Mouse (Mus musculus): ENCODE results near the gene Mypn.
A peak's percentile ranks its signal among the peaks of the same experiment; 100 is the strongest.

Mypn gene

DNA sequence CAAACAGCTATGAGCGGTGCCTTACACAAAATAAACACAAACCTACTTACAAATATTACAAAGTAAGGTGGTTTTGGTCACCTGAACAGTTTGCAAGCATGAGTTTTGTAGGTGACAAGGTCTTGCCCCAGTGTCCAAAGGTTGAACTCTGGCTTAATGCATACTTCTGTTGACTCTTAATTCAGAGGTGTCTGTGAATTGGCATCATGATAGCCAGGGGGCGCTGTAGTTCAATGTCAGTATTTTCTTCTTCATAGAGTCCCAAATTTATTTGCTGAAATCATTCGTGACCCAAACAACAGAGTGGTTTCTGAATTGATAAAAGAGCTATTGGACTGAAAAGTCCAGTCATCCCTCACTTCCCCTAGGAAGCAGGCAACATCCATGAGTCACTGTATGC, 50.2 kb downstream of the Mypn start:
- DNase-seq: peak; percentile 84 to 89

DNA sequence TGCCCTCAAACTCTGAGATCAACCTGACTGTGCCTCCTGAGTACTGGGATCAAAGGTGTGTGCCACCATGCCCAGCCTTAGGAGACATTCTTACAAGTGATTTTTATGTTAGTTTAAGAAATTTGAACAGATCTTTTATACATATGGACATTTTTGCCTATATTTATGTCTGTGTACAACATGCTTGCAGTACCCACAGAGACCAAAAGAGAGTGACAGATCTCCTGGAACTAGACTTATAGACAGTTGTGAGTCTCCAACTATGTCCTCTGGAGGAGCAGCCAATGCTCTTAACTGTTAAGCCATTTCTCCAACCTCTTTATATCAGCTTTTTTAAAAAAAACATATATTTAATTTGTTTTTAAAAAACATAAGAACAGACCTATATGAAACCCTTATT, 51.4 kb downstream of the Mypn start:
- no peak for DNase-seq

DNA sequence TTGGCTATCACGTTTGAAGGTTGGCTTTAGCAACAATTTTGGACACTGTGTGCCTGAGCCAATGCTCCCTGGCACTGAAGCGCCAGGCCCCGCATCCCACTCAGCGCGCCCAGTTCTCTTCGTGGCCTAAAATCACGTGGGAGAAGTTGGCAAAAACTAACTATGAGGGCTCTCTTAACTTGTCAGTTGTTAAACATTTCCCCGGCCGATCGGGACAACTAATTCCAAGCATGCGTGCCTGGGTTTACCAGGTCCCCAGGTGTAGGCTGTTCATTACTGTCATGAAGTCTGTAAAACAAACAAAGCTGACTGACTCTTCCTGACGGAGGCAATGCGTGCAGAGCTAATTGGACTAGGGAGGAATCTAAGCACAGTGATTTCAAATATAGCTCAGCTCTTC, 61.1 kb downstream of the Mypn start:
- DNase-seq: no peak

DNA sequence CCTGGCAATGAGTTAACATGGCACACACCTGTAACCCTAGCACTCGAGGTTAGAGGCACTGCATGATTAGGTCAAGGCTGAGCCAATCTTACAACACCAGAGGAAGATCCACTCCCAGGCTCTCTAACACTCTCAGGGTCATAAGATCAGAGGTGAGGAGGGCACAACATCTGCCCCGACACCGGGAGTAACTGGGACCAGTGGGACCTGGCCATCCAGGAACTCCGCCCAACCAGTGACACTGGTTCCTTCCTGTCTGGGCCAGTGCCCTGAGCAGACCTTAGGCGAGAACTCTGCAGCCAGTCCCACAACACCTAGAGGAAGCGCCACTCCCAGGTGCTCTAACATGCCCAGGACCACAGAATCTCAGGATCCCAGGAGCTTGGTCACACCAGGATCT, 67.3 kb downstream of the Mypn start:
- no peak for DNase-seq

DNA sequence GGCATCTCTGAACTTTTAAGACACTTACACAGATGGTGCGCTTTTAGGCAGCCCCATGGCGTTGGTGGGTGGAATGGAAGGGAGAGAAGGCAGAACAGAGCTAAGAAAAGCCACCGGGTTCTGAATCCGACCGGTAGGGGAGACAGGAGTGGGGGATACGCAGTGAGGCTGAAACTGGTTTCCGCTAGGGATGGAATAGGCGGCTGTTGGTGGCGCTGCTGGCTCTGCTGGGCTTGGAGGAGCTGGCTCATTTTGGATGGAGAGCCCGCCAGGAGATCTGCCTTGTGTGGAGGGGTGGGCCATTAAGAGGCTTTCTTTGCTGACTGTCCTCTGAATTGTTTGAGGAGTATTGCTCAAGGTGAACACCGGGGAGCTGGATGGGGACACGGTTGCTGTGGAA, 68.1 kb downstream of the Mypn start:
- no peak for DNase-seq

DNA sequence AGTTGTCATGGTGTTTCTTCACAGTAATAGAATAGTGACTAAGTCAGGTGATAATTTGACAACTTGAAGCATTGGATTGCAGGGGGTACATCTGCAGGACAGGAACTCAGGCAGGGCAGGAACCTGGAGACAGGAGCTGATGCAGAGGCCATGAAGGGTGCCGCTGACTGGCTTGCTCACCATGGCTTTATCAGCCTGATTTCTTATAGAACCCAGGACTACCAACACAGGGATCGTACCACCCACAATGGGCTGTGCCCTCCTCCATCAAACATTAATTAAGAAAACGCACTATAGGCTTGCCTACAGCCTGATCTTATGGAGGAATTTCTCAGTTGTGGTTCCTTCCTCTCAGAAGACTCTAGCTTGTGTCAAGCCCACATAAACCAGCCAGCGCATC, 70.4 kb downstream of the Mypn start:
- DNase-seq: no peak

DNA sequence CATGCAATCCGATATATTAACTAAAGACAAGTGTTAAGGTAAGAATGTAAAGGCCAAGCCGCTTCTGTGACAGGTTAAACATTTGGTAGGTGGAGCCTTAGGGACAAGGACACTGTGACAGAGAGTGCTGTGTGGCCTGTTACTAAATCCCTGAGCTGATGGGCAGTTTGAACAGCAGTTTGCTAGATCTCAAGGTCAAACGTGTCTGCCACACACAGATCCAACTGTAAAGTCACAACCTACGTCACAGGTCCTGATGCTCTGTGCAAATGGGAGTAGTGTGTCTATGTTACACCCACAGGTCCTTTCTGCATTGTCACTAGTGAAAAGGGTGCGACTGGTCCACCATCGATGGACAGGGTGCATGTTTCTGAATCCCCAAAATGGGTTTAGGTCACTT, 71.4 kb downstream of the Mypn start:
- no peak for DNase-seq

DNA sequence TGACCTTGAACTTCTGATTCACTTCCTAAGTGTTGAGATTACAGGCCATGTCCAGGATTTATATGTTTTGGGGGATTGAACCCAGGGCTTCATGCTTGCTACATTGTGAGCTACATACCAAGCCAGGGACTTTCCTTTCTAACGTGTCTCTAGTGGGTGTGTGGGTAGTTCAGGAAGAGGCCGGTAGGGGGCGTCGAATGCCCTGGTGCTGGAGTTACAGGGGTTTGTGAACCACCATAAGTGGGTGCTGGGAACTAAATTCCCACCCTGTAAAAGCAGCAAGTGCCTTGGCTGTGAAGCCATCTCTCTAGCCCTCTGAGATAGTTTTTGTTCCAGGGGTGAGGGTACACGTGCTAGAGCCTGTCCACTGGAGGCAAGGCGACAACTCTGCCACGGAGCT, 73.3 kb downstream of the Mypn start:
- no peak for DNase-seq

DNA sequence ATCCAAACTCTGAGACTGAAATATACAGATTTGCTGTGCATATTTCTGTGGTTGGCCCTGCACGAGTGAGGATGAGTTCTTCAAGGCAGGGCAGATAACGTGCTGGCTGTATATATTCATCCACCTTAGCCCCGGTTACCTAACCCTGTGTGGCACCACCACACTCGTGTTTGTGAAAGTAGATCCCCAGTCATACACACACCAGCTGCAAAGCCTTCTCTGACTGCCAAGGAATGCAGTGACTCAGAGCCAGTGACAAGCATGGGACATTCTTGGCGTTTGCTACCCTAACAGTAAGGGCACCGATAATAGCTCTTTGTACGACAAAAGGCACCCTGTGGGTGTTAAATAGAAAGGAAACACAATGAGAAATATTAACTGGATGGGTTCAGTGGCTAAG, 75.5 kb downstream of the Mypn start:
- no peak for DNase-seq

DNA sequence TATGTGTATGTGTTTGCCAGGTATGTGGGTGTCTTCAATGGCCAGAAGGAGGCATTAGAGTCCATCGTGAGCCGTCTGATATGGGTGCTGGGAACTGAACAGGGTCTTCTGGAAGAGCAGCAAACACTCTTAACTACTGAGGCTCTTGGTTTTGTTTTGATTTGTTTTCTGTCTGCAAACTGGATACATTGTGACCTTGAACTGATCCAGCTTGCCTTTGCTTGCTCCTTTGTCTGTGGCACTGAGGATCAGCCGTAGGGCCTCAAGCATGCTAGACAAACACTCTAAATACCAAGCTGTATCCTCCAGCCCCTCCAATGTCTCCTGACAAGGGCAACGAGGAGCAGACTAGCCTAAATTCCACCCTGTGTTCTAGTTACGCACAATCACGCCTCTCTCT, 76.6 kb downstream of the Mypn start:
- no peak for DNase-seq

DNA sequence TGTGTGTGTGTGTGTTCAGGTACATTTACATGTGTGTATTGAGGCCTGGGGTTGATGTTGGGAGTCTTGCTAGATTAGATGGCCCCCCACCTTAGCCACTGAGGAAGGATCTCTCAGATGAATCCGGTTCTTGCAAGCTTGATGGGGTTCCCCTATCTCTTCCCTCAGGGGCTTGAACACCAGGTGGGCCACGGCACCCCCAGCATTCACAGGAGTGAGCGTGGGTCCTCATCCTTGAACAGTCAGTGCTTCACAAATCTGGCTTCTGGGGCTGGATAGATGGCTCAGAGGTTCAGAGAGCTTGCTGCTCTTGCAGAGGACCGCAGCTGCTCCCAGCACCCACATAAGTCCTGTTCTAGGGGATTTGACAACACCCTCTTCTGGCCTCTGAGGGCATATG, 77.6 kb downstream of the Mypn start:
- no peak for DNase-seq

DNA sequence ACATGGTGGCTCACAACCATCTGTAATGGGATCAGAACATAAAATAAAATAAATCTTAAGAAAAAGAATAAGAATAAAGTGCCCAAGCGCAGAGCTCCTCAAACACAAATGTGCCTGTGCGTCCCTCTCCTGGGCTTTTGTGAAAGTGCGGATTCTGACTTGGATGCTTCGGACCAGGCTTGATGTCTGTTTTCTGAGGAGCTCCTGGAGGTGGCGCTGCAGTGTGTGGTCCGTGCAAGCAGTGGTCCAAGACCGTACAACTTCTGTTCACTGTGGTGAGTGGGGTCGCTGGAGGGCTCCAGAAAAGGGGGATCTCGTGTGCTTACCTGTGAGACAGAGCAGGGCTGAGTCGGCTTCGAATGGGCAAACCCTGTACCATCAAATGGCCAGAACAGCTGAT, 78.4 kb downstream of the Mypn start:
- DNase-seq: peak in 1 of 2 experiments; percentile 33

DNA sequence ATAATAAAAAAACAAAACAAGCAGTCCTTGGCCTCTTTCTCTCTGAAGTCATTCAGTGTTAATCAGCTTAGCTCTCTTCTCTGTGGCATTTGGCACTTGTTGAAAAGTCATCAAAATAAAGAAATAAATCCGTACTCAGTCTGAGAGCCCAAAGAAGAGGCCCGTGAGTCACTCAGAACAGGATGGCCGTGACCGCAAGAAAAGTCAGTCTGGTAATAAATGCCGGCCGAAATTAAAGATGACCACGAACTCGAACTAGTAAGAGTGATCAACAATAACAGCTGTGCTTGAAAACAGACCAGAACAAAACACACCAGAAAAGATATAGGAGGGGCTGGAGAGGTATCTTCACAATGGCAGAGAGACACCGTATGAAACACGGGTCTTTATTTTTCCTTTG, 79.7 kb downstream of the Mypn start:
- no peak for DNase-seq

DNA sequence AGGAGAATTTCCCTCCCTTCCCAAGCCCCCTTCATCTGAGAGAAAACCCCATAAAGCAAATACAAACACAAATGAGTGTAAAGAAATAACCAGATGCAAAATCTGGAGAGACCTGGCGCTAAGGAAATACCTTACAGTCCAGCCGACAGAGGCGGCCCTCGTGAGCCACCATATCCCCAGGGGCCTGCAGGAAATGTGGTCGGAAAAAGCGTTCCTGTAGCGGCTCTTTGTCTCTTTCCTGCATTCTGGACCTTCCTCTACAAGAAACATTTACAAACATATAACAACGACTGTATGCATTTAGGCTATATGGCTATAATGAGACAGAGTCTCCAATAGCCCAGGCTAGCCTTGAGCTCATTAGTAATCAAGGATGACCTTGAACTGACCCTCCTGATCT, 80.6 kb downstream of the Mypn start:
- no peak for DNase-seq

DNA sequence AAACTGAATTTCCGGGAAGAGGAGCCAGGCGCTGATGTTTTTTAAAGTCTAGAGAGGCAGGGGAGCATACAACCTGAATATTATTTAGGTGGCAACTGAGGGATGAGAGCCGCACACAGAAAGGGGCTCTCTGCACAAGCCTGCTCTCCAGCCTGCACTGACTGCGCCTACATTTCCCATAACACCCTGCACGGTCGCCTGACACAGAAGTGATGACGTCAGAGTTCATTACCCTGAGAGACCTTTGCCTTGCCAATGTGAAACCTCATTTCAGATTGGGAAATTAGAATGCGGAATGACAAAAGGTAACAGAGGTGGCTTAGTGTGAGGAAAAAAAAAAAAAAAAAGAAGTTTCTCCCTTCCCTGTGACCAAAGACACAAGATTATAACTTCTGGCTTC, 81.2 kb downstream of the Mypn start:
- DNase-seq: peak; percentile 55 to 59

DNA sequence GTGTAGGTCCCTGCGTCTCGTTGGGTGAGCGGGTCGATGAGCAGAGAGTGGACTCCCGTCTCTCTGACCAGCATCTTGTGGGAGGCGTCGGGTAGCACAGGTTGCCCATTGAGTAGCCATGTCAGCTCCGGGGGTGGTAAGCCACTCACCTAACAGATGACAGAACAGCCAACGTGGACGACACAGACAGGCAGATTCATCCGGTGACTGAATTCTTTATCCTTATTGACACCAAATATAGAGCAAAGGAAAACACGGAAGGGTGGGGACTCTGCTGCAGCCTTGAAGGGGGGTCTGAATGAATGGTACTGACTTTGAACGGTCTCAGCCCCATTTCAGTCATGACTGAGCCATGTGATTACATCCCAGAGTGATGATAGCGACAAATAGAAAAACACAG, 81.8 kb downstream of the Mypn start:
- no peak for DNase-seq

DNA sequence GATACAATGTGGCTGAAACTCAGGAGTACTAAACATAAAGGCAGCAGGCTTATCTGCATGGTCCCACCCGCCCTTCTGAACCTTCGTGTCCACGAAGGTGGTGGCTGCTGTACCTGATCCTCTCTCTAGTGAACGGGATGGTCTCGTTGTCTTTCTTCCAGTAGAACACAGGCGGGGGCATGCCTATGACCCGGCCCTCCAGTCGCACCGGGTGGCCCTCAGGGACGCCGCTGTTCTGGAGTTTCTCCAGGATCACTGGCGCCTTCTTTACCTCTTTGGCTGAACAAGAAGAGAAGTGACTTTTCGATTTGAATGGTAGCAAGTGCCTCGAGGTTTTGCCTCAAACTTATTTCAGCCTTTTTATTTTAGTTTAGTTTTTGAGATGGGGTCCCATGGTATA, 83.8 kb downstream of the Mypn start:
- no peak for DNase-seq

DNA sequence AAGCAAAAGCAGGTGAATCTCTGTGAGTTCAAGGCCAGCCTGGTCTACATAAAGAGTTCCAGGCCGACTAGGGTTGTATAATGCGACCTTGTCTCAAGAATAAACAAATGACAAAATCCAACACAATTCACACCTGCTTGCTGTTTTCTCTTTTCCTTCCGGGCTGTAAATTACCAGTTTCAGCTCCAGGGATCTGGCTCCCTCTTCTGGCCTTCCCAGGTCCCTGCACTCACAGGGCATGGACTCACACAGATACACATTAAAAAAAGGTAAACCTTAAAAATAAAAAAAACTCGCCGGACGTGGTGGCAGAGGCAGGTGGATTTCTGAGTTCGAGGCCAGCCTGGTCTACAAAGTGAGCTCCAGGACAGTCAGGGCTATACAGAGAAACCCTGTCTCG, 86.2 kb downstream of the Mypn start:
- no peak for DNase-seq

DNA sequence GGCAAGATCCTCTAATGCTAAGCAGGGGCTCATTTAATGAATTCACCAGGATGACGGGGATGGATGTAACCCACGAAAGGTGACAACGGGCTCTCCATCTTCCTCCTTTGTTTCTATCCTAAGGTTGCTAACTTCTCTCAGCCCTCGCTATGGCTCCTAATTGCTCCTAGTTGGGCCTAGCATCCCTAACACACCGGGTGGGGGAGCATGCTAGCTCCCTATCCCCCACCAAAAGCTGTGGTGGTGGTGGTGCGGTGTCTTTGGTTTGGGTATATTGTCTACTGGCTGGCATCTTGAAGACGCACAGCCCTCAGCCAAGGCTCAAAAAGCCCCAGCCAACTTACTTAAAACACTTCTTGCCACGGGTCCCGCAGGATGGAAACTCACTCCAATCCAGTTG, 87.4 kb downstream of the Mypn start:
- no peak for DNase-seq

DNA sequence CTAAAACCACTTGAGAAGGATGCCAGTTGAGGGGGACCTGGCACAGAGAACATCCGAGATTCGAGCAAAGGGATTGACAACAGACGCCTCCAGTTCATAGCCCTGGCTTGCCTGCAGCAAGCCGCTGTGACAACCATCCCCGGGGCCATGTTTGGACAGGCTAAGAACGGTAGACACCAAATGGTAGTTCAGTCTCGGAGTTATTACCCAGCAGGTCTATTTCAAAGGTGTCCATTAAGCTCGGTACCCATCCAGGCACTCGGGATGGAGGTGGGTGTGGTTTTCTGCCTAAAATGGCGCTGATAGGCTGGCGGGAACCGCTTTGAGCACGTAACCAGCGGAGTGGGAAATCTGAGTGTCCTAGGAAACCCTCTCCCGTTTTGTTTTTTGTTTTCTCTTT, 87.9 kb downstream of the Mypn start:
- DNase-seq: no peak

DNA sequence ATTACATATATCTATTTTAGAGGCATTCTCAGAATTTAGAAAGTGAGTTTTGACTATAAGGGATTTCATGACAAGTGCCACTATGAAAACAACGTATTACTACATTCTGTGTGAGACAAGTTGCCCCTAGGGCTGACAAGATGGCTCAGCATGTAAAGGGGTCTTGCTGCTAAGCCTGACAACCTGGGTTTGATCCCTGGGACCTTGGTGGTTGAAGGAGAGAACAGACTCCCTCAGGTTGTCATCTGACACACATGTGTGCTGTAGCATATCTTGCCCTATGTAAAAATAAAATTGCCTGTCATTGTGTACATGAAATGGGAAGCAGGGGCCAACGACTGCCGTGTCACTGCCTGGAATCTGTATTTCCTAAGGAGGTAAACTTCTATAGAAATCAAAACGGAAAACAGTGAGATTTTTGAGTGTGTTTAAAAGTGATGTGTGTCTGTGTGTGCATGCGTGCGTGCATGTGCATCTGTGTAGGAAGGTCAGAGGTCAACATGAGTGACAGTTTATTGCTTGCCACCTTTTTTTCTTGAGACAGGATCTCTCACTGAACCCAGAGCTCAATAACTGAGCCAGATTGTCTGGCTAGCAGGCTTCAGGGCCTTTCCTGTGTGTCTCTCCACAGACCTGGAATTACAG, 89.9 kb downstream of the Mypn start:
- DNase-seq: peak in 1 of 2 experiments; percentile 1

DNA sequence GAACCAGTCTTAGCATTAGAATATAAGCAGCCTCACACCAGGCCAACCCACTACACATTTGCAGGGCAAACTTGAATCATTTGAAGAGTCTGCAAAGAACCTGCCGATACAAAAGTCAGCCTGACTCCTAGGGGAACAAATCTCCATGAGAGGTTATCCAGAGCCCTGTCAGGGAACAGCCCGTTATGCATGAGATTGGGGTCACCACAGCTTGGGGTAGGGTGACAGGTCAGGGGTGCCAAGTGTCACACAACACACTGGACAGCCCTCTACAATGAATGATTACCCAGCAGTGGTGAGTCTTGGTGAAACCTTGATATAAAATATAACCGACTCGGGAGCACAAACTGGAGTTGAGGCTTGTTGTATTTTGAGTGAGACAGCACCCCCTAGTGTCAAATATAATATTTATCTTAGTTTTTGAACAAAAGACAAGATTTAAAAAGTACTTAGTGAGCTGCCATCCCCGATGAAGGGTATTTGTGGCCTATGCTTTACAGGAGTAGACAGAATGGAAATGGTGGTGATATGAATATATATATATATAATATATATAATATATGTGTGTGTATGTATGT, 90.6 kb downstream of the Mypn start:
- DNase-seq: peak in 1 of 2 experiments; percentile 19

DNA sequence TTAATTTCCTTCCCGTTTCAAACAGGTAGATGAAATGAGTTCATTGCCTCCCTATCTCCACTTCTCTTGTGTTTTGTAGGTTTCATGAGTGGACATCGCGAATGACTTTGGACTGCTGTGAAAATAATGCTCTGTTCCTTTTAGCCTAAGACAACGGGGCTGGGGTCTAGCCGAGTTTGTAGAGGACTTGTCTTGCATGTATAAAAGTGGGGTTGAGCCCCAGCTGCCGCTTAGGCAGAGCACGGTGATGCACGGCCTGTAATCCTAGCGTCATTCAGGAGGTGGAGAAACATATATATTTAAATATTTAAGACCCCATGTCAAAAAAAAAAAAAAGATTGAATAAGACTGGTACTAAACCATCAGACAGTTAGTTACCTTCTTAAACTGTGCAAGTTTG, 103.1 kb downstream of the Mypn start:
- DNase-seq: peak in 1 of 2 experiments; percentile 18

DNA sequence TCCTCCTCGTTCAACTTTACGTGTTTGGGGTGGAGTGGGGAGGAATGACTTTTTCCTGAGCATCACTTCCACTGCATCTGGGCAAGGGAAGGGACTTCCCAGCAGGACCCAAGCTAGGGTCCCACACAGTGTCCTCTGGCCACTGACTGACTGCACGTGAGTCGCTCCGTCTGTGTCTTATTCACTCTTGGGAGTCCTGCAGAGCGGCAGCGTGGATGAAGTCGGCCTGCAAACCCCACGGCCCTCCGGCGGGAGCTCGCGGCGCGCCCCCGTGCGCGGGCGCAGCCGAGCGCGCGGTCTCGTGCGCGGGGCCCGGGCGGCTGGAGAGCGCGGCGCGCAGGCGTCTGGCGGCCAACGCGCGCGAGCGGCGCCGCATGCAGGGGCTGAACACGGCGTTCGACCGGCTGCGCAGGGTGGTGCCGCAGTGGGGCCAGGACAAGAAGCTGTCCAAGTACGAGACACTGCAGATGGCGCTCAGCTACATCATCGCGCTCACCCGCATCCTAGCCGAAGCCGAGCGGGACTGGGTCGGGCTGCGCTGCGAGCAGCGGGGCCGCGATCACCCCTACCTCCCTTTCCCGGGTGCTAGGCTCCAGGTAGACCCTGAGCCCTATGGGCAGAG, 103.7 kb downstream of the Mypn start:
- DNase-seq: peak; percentile 90 to 93

DNA sequence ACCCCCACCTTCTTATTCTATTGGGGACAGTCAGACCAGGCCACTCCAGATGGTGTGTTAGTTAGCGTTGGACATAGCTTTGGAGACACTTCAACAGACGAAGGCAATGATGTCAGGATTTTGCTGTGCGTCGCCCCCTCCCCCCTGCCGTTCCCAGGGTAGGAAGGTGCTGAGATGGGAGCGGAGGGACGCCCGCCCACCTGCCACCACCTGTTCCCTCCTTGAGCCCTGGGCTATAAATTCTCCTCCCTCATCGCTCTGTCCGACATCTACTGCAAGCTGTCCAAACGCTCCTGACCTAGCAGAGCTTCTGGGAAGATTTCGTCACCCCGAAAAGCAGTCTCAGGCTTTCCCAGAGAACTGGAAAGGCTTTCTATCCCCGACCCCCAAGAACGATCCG, 104.2 kb downstream of the Mypn start, which contains the start of gene Atoh7:
Gene Atoh7 (plus strand): TSS at position 131 of the 400 bp plus-strand sequence.
- DNase-seq: peak; percentile 88
